In the genomic region with DNA sequence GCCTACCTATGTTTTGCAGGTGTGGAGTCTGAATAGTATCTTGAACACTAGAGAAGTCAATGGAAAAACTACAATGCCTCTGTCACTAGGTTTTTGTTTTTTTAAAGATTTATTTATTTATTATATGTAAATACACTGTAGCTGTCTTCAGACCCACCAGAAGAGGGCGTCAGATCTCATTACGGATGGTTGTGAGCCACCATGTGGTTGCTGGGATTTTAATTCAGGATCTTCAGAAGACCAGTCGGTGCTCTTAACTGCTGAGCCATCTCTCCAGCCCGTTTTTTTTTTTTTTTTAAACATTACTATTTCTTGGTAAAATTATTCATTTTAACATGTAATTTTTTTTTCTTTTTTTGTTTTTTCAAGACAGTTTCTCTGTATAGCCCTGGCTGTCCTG, we compare ENCODE assay signal across 12 mouse cellular contexts. TPM values are rescaled to one million over a fixed set of nuclear protein-coding genes. Genes with fewer than 3 reads are reported as not detected.
A peak's percentile ranks its signal among the peaks of the same experiment; 100 is the strongest.
DNase-seq lines count a peak whose midpoint lies in the region; ATAC-seq and TF ChIP-seq lines count a peak whose summit lies in the region.
"Not testable (repeated sequence)": the region's sequence is repeated elsewhere in the genome, so short reads cannot be mapped to it uniquely, and the experiment has no call there.
"Had no signal": no experiment of that assay in that cellular context is flagged by ENCODE, and none has a peak within 500 bp of the region (broad histone marks: within the 10 kb centered on the region; RNA-seq: fewer than 3 reads in every experiment).

No protein-coding gene starts in this region.

- not testable (repeated sequence) for DNase-seq in CH12.LX (ENCODE audit: extremely low read depth); forebrain, postnatal 0 days; hindbrain, postnatal 0 days (ENCODE audit: low spot score); kidney, postnatal 0 days (ENCODE audit: low spot score); liver, embryonic 14.5 days (ENCODE audit: low read depth in 3 of 3, low spot score in 3 of 3)
- DNase-seq in MEL (ENCODE audit: low read depth, low spot score) = peak; percentile 20

- not testable (repeated sequence) for TF ChIP-seq RAD21 in CH12.LX (IDR thresholded peaks at IDR 0.05; ENCODE audit: low read depth, low read length); MEL (IDR thresholded peaks at IDR 0.05; ENCODE audit: low read depth, low read length)

- TF ChIP-seq EP300 in CH12.LX (IDR thresholded peaks at IDR 0.05; ENCODE audit: low read length); MEL (IDR thresholded peaks at IDR 0.05; ENCODE audit: low read depth in 1 of 2, low read length in 2 of 2); liver, embryonic 14.5 days (IDR thresholded peaks at IDR 0.05; ENCODE audit: low read depth): not testable (repeated sequence)

- WGBS in forebrain, postnatal 0 days = 41% methylated on average over 4 of the region's 4 CpGs
- WGBS in hindbrain, postnatal 0 days = 33% methylated on average over 4 of the region's 4 CpGs
- 52% methylated on average over 4 of the region's 4 CpGs for WGBS in kidney, postnatal 0 days
- WGBS in liver, embryonic 14.5 days (ENCODE audit: insufficient replicate concordance) = 23% methylated on average over 4 of the region's 4 CpGs
- WGBS in macrophage (ENCODE audit: missing documents) = 25% methylated on average over 3 of the region's 4 CpGs

- H3K79me2 ChIP-seq in CH12.LX (replicated peaks; ENCODE audit: control insufficient read depth, extremely low read depth, insufficient read depth, poor library complexity, severe bottlenecking) (peaks cover 74% of the 10 kb centered on the region), MEL (ENCODE audit: control insufficient read depth, insufficient read depth, low read length, poor library complexity) (peaks cover 38% of the 10 kb centered on the region), macrophage (ENCODE audit: inconsistent target) (peaks cover 76% of the 10 kb centered on the region)

- H3K27ac ChIP-seq in CH12.LX (ENCODE audit: insufficient read depth, low read depth) = peak overlapping the region; percentile 28; the same call in 1 of the 2 replicates
- not testable (repeated sequence) for H3K27ac ChIP-seq in MEL (ENCODE audit: control insufficient read depth, low read depth, low read length); forebrain, postnatal 0 days (ENCODE audit: low read depth, low read length); hindbrain, postnatal 0 days; kidney, postnatal 0 days; liver, embryonic 14.5 days
- peak overlapping the region; percentile 21; the same call in 1 of the 2 replicates for H3K27ac ChIP-seq in macrophage

- peak overlapping the region; percentile 21; the same call in 1 of the 2 replicates for H3K9ac ChIP-seq in CH12.LX (ENCODE audit: insufficient read depth, low read depth)
- not testable (repeated sequence) for H3K9ac ChIP-seq in MEL (ENCODE audit: control insufficient read depth, low read depth, low read length, poor library complexity, severe bottlenecking); forebrain, postnatal 0 days; hindbrain, postnatal 0 days (replicated peaks; ENCODE audit: low read length); kidney, postnatal 0 days (ENCODE audit: low read depth, low read length); liver, embryonic 14.5 days (replicated peaks)

- H3K4me1 ChIP-seq in CH12.LX (ENCODE audit: control insufficient read depth in 1 of 2, insufficient read depth in 2 of 2) = peaks cover 5 to 48% of the 10 kb centered on the region in 2 experiments
- not testable (repeated sequence) for H3K4me1 ChIP-seq in MEL (ENCODE audit: control insufficient read depth in 1 of 2, insufficient read depth in 2 of 2, low read length in 2 of 2); forebrain, postnatal 0 days (ENCODE audit: insufficient read depth); hindbrain, postnatal 0 days (ENCODE audit: insufficient read depth, low read length)
- H3K4me1 ChIP-seq in kidney, postnatal 0 days (replicated peaks; ENCODE audit: insufficient read depth, low read length) = peaks cover 14% of the 10 kb centered on the region
- H3K4me1 ChIP-seq in liver, embryonic 14.5 days (replicated peaks; ENCODE audit: control insufficient read depth in 2 of 2, insufficient read depth in 2 of 2, low read length in 1 of 2) = peaks cover 3 to 10% of the 10 kb centered on the region in 2 experiments

- in situ Hi-C loops in CH12.LX (cut with MboI; ENCODE audit: low pct_ligation_motif_present, low pct_unique_long_range_greater_than_20kb, low sequenced_read_pairs) = not testable (repeated sequence)

- dilution Hi-C loops in CH12.LX (cut with MboI; ENCODE audit: extremely low pct_ligation_motif_present, extremely low pct_unique_long_range_greater_than_20kb, low sequenced_read_pairs) = not testable (repeated sequence)

- H3K4me3 ChIP-seq in CH12.LX (replicated peaks in 1 of 3; ENCODE audit: low read depth in 2 of 3, low read length in 2 of 3, poor library complexity in 1 of 3) = peak overlapping the region in 1 of 3 experiments; percentile 21
- not testable (repeated sequence) for H3K4me3 ChIP-seq in MEL (ENCODE audit: control insufficient read depth in 1 of 2, insufficient read depth in 1 of 2, low read depth in 2 of 2, low read length in 2 of 2); forebrain, postnatal 0 days (ENCODE audit: low read depth, low read length); hindbrain, postnatal 0 days (ENCODE audit: low read length); kidney, postnatal 0 days (replicated peaks; ENCODE audit: low read depth, low read length); liver, embryonic 14.5 days (ENCODE audit: insufficient read depth in 1 of 2, low read depth in 2 of 2, low read length in 2 of 2); macrophage (ENCODE audit: inconsistent target)

- H3K4me2 ChIP-seq in CH12.LX (ENCODE audit: insufficient read depth, low read depth, poor library complexity, severe bottlenecking) = peak overlapping the region; percentile 84; the same call in 1 of the 2 replicates
- H3K4me2 ChIP-seq in forebrain, postnatal 0 days (ENCODE audit: low read depth); hindbrain, postnatal 0 days (ENCODE audit: low read depth, low read length); kidney, postnatal 0 days (ENCODE audit: low read length); liver, embryonic 14.5 days (ENCODE audit: low read depth): not testable (repeated sequence)

- H3K27me3 ChIP-seq in CH12.LX (replicated peaks); MEL (ENCODE audit: control insufficient read depth in 1 of 2, insufficient read depth in 2 of 2, low read length in 2 of 2); forebrain, postnatal 0 days (ENCODE audit: insufficient read depth, low read length); hindbrain, postnatal 0 days (ENCODE audit: insufficient read depth, low read length); kidney, postnatal 0 days (ENCODE audit: insufficient read depth, low read length); liver, embryonic 14.5 days (ENCODE audit: control insufficient read depth, insufficient read depth, low read length): not testable (repeated sequence)

- H3K9me3 ChIP-seq in CH12.LX (replicated peaks; ENCODE audit: low read length); MEL (replicated peaks; ENCODE audit: insufficient read depth, low read length); forebrain, postnatal 0 days (ENCODE audit: low read length); hindbrain, postnatal 0 days (ENCODE audit: low read length); kidney, postnatal 0 days (replicated peaks; ENCODE audit: low read length); liver, embryonic 14.5 days (ENCODE audit: control insufficient read depth, low read length): not testable (repeated sequence)

- H3K36me3 ChIP-seq in CH12.LX (replicated peaks in 1 of 2; ENCODE audit: control insufficient read depth in 1 of 2, insufficient read depth in 1 of 2, low read length in 1 of 2) (peaks cover 24 to 43% of the 10 kb centered on the region in 2 experiments), MEL (ENCODE audit: control insufficient read depth in 1 of 2, insufficient read depth in 2 of 2, low read length in 2 of 2) (peaks cover 14 to 18% of the 10 kb centered on the region in 2 experiments), macrophage (ENCODE audit: inconsistent target) (peaks cover 29% of the 10 kb centered on the region)
- peaks cover 22% of the 10 kb centered on the region for H3K36me3 ChIP-seq in forebrain, postnatal 0 days (ENCODE audit: insufficient read depth)
- not testable (repeated sequence) for H3K36me3 ChIP-seq in hindbrain, postnatal 0 days (ENCODE audit: insufficient read depth, low read length); kidney, postnatal 0 days (ENCODE audit: insufficient read depth, low read length)
- peaks cover 19% of the 10 kb centered on the region for H3K36me3 ChIP-seq in liver, embryonic 14.5 days (replicated peaks; ENCODE audit: control insufficient read depth, insufficient read depth, low read depth)

- not testable (repeated sequence) for TF ChIP-seq POLR2A in CH12.LX (IDR thresholded peaks at IDR 0.05; ENCODE audit: low read depth, low read length); MEL (IDR thresholded peaks at IDR 0.05; ENCODE audit: control insufficient read depth in 1 of 2, insufficient read depth in 1 of 2, low read depth in 1 of 2, low read length in 2 of 2, poor library complexity in 1 of 2)

- TF ChIP-seq CTCF in CH12.LX (conservative IDR thresholded peaks at IDR 0.05 in 1 of 2, IDR thresholded peaks at IDR 0.05 in 1 of 2; ENCODE audit: low read depth in 2 of 2, low read length in 2 of 2) = peak in 1 of 2 experiments; percentile 55; a peak in 2 of 4 replicates
- TF ChIP-seq CTCF in MEL (IDR thresholded peaks at IDR 0.05 in 2 of 3, conservative IDR thresholded peaks at IDR 0.05 in 1 of 3; ENCODE audit: control insufficient read depth in 1 of 3, insufficient read depth in 1 of 3, low read depth in 2 of 3, low read length in 3 of 3, poor library complexity in 1 of 3, severe bottlenecking in 1 of 3) = peak in 1 of 3 experiments; percentile 40; a peak in 2 of 6 replicates
- peak; percentile 35 for TF ChIP-seq CTCF in forebrain, postnatal 0 days (IDR thresholded peaks at IDR 0.05; ENCODE audit: low read depth)
- TF ChIP-seq CTCF in hindbrain, postnatal 0 days (IDR thresholded peaks at IDR 0.05; ENCODE audit: low read depth) = peak; percentile 43
- TF ChIP-seq CTCF in kidney, postnatal 0 days (IDR thresholded peaks at IDR 0.05; ENCODE audit: low read depth) = peak; percentile 54
- TF ChIP-seq CTCF in liver, embryonic 14.5 days (IDR thresholded peaks at IDR 0.05; ENCODE audit: low read depth) = peak; percentile 30; the same call in 1 of the 2 replicates

- ATAC-seq in forebrain, postnatal 0 days; hindbrain, postnatal 0 days; kidney, postnatal 0 days (replicated peaks; ENCODE audit: low FRiP score, low read depth); liver, embryonic 14.5 days (ENCODE audit: insufficient read depth): not testable (repeated sequence)

RNA-seq across cellular contexts. Expression of a gene that starts 4.0 kb away (rescaled TPM):
- total RNA-seq in CH12.LX (2012; rRNA removed) (79.8 and 102 TPM in 2 replicates), CH12.LX (2014; rRNA removed) (264 and 327 TPM in 2 replicates), MEL (2012; rRNA removed) (84.1 and 88.1 TPM in 2 replicates)
- polyA plus RNA-seq in CH12.LX (2012; ENCODE audit: insufficient read length, low read depth) (121 and 136 TPM in 2 replicates), MEL (2012; ENCODE audit: insufficient read depth in 1 of 2, insufficient read length in 2 of 2, low read depth in 1 of 2, low replicate concordance in 2 of 2, missing spikeins in 1 of 2) (10 to 100 TPM in 1 of 2 experiments, not detected in 1; 86.3 TPM), macrophage (2018) (73.2 to 165 TPM (median 79.1 TPM) in 3 replicates)
- 124 and 145 TPM in 2 replicates for total RNA-seq in forebrain, postnatal 0 days (2014; rRNA removed)
- polyA plus RNA-seq in forebrain, postnatal 0 days (2015; fragmentation: Nextera tagmentation; extraction: Ambion mirVana) = 152 and 176 TPM in 2 replicates
- 104 and 105 TPM in 2 replicates for total RNA-seq in hindbrain, postnatal 0 days (2014; rRNA removed)
- polyA plus RNA-seq in hindbrain, postnatal 0 days (2015; fragmentation: Nextera tagmentation; extraction: Ambion mirVana) = 166 and 168 TPM in 2 replicates
- polyA plus RNA-seq in kidney, postnatal 0 days (2015; fragmentation: Nextera tagmentation; extraction: Ambion mirVana) = 203 and 212 TPM in 2 replicates
- polyA plus RNA-seq in liver, embryonic 14.5 days (2012; rRNA removed) = 17.2 and 29.9 TPM in 2 replicates
- 70.2 and 73.7 TPM in 2 replicates for polyA plus RNA-seq in liver, embryonic 14.5 days (2014; fragmentation: Nextera tagmentation; extraction: Ambion mirVana)
- 100 to 1,000 TPM in 21 of 26 experiments, 10 to 100 TPM in 5; 43.5 to 281 (median 153) TPM for total RNA-seq in macrophage (2018; cell fraction: chromatin; rRNA removed)
- 10 to 100 TPM; 62.8 to 89.3 (median 71.5) TPM for total RNA-seq in macrophage (2018; cell fraction: cytosol; rRNA removed)
- total RNA-seq in macrophage (2018; cell fraction: nucleus; rRNA removed) = 100 to 1,000 TPM in 15 of 26 experiments, 10 to 100 TPM in 11; 41.0 to 277 (median 102) TPM

RNA-seq across cellular contexts. Expression of a gene that starts 28.7 kb away (rescaled TPM):
- total RNA-seq in CH12.LX (2012; rRNA removed) (not detected in 2 replicates), CH12.LX (2014; rRNA removed) (0.41 TPM in 1 of 2 replicates, not detected in the other), MEL (2012; rRNA removed) (not detected in 2 replicates)
- polyA plus RNA-seq in CH12.LX (2012; ENCODE audit: insufficient read length, low read depth) (0.34 and 0.70 TPM in 2 replicates), MEL (2012; ENCODE audit: insufficient read depth in 1 of 2, insufficient read length in 2 of 2, low read depth in 1 of 2, low replicate concordance in 2 of 2, missing spikeins in 1 of 2) (under 1 TPM in 1 of 2 experiments, not detected in 1; 0.13 TPM), macrophage (2018) (not detected in 3 replicates)
- total RNA-seq in forebrain, postnatal 0 days (2014; rRNA removed) = 2.5 and 7.4 TPM in 2 replicates
- polyA plus RNA-seq in forebrain, postnatal 0 days (2015; fragmentation: Nextera tagmentation; extraction: Ambion mirVana) = 2.3 and 3.9 TPM in 2 replicates
- 2.6 and 4.1 TPM in 2 replicates for total RNA-seq in hindbrain, postnatal 0 days (2014; rRNA removed)
- 3.7 and 5.4 TPM in 2 replicates for polyA plus RNA-seq in hindbrain, postnatal 0 days (2015; fragmentation: Nextera tagmentation; extraction: Ambion mirVana)
- 0.32 and 0.51 TPM in 2 replicates for polyA plus RNA-seq in kidney, postnatal 0 days (2015; fragmentation: Nextera tagmentation; extraction: Ambion mirVana)
- 0.06 TPM in 1 of 2 replicates, not detected in the other for polyA plus RNA-seq in liver, embryonic 14.5 days (2012; rRNA removed)
- polyA plus RNA-seq in liver, embryonic 14.5 days (2014; fragmentation: Nextera tagmentation; extraction: Ambion mirVana) = not detected in 2 replicates
- total RNA-seq in macrophage (2018; cell fraction: chromatin; rRNA removed) = 1 to 10 TPM in 1 of 26 experiments, under 1 TPM in 5, not detected in 20; 0.34 to 4.3 (median 0.80) TPM
- under 1 TPM in 8 of 26 experiments, not detected in 18; 0.04 to 0.22 (median 0.12) TPM for total RNA-seq in macrophage (2018; cell fraction: cytosol; rRNA removed)
- under 1 TPM in 5 of 26 experiments, not detected in 21; 0.20 to 0.60 (median 0.26) TPM for total RNA-seq in macrophage (2018; cell fraction: nucleus; rRNA removed)
- total RNA-seq: gastrocnemius, adult 8-10 months; gastrocnemius, postnatal 36 days; hematopoietic stem cell, adult 5-6 weeks had no signal
- polyA plus RNA-seq: CD4-positive, CD25-positive, alpha-beta regulatory T cell, adult 4 months; G1E had no signal

RNA-seq across cellular contexts. Expression of a gene that starts 28.9 kb away (rescaled TPM):
- total RNA-seq in CH12.LX (2012; rRNA removed) = 18.8 and 22.1 TPM in 2 replicates
- 31.6 and 33.5 TPM in 2 replicates for total RNA-seq in CH12.LX (2014; rRNA removed)
- polyA plus RNA-seq in CH12.LX (2012; ENCODE audit: insufficient read length, low read depth) = 30.4 and 30.7 TPM in 2 replicates
- total RNA-seq in MEL (2012; rRNA removed) = 26.9 and 30.3 TPM in 2 replicates
- 100 to 1,000 TPM in 1 of 2 experiments, 10 to 100 TPM in 1; 23.8 to 297 TPM for polyA plus RNA-seq in MEL (2012; ENCODE audit: insufficient read depth in 1 of 2, insufficient read length in 2 of 2, low read depth in 1 of 2, low replicate concordance in 2 of 2, missing spikeins in 1 of 2)
- 24.5 and 30.5 TPM in 2 replicates for total RNA-seq in forebrain, postnatal 0 days (2014; rRNA removed)
- polyA plus RNA-seq in forebrain, postnatal 0 days (2015; fragmentation: Nextera tagmentation; extraction: Ambion mirVana) = 13.0 and 15.5 TPM in 2 replicates
- total RNA-seq in hindbrain, postnatal 0 days (2014; rRNA removed) = 12.3 and 14.6 TPM in 2 replicates
- polyA plus RNA-seq in hindbrain, postnatal 0 days (2015; fragmentation: Nextera tagmentation; extraction: Ambion mirVana) = 15.1 and 19.6 TPM in 2 replicates
- polyA plus RNA-seq in kidney, postnatal 0 days (2015; fragmentation: Nextera tagmentation; extraction: Ambion mirVana) = 23.6 and 24.4 TPM in 2 replicates
- 4.3 and 10.3 TPM in 2 replicates for polyA plus RNA-seq in liver, embryonic 14.5 days (2012; rRNA removed)
- polyA plus RNA-seq in liver, embryonic 14.5 days (2014; fragmentation: Nextera tagmentation; extraction: Ambion mirVana) = 18.2 and 18.9 TPM in 2 replicates
- 10 to 100 TPM; 19.3 to 58.5 (median 39.1) TPM for total RNA-seq in macrophage (2018; cell fraction: chromatin; rRNA removed)
- total RNA-seq in macrophage (2018; cell fraction: cytosol; rRNA removed) = 10 to 100 TPM; 15.9 to 25.2 (median 19.1) TPM
- total RNA-seq in macrophage (2018; cell fraction: nucleus; rRNA removed) = 10 to 100 TPM; 18.4 to 42.8 (median 24.8) TPM
- polyA plus RNA-seq in macrophage (2018) = 19.4 to 21.5 TPM (median 19.6 TPM) in 3 replicates
